Mouse (Mus musculus): ENCODE measurements around the gene Agr3. TPM values are rescaled to one million over a fixed set of nuclear protein-coding genes. Genes with fewer than 3 reads are reported as not detected.

Agr3 gene
- polyA plus RNA-seq, 1 experiment from 2014 or later = 0.39 TPM

DNA sequence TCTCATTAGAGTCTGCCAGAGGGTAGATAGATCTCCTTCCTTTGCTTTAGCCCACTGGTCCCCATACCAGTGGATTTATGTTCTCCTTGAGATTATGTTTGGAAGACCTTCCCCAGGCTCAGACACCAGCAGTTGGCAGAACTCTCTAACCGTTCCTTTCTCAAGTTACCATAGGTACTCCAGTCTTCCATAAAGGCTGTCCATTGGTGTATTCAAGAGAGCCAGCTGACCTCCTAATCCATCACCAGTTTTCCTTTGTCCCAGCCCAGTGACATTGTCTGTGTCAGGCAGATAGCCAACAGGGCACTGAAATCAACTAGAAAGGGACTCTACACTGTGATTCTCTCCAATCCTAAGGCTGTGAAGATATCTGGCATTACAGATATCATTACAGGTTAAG, 9.0 kb upstream of the Agr3 start:
- no peak overlapping the region for H3K9ac ChIP-seq (ENCODE audit: low read depth, low read length)
- WGBS = 23% methylated on average over 1 of the region's 1 CpGs
- no peak overlapping the region for H3K27ac ChIP-seq (ENCODE audit: low read depth, low read length)
- no peaks in the 10 kb centered on the region for H3K36me3 ChIP-seq (ENCODE audit: control insufficient read depth, insufficient read depth, low read length)
- H3K27me3 ChIP-seq (replicated peaks; ENCODE audit: control insufficient read depth, insufficient read depth, low read length) = no peaks in the 10 kb centered on the region
- H3K4me3 ChIP-seq (ENCODE audit: low read length) = no peak overlapping the region
- H3K4me2 ChIP-seq (ENCODE audit: low read length) = no peak overlapping the region
- ATAC-seq = peak; percentile 89
- H3K9me3 ChIP-seq (ENCODE audit: control insufficient read depth, low read length) = no peaks in the 10 kb centered on the region
- H3K4me1 ChIP-seq (ENCODE audit: control insufficient read depth, insufficient read depth, low read depth, low read length) = no peaks in the 10 kb centered on the region

DNA sequence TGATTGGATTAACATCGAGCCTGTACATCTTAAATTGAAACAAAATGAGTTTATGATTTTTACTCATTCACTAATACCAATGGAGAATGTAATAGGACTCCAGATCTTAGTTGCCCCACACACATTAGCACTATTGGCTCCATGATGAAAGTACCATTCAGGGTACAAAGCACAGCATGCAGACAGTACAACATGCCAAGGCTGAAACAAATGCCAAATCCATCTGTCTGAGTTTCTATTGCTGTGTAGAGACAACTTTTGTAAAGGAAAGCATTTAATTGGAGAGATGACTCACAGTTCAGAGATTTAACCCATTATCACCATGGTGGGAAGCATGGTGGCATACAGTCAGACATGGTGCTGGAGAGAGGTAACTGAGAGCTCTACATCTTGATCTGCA, 7.4 kb upstream of the Agr3 start:
- Histone ChIP-seq H3K27me3 (replicated peaks; ENCODE audit: control insufficient read depth, insufficient read depth, low read length) (no peaks in the 10 kb centered on the region), H3K4me1 (ENCODE audit: control insufficient read depth, insufficient read depth, low read depth, low read length) (no peaks in the 10 kb centered on the region), H3K4me2 (ENCODE audit: low read length) (no peak overlapping the region), H3K4me3 (ENCODE audit: low read length) (no peak overlapping the region), H3K27ac (ENCODE audit: low read depth, low read length) (no peak overlapping the region), H3K9me3 (ENCODE audit: control insufficient read depth, low read length) (no peaks in the 10 kb centered on the region), H3K9ac (ENCODE audit: low read depth, low read length) (no peak overlapping the region), H3K36me3 (ENCODE audit: control insufficient read depth, insufficient read depth, low read length) (no peaks in the 10 kb centered on the region)
- ATAC-seq = peak; percentile 76
- WGBS = 68% methylated on average over 1 of the region's 1 CpGs

DNA sequence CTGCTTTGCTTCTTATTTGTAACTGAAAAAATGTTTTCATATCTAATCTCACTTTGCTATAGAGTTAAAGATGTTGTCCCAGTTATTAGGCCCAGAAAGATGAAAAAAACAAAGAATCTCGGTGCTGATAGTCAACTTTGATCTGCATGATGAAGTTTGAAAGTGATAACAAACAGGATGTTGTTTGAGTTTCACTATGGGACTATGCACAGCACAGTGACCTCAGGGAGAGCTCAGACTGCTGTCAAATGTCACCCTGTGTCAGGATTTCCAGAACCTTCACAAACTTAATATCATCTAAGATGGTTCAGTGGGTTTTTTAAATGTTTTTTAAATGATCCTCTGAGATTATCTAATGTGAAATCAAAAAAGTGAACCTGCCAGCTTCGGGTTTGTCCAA, 2.4 kb downstream of the Agr3 start:
- Histone ChIP-seq H3K9me3 (ENCODE audit: control insufficient read depth, low read length) (no peaks in the 10 kb centered on the region), H3K27ac (ENCODE audit: low read depth, low read length) (no peak overlapping the region), H3K4me1 (ENCODE audit: control insufficient read depth, insufficient read depth, low read depth, low read length) (no peaks in the 10 kb centered on the region), H3K27me3 (replicated peaks; ENCODE audit: control insufficient read depth, insufficient read depth, low read length) (no peaks in the 10 kb centered on the region), H3K4me3 (ENCODE audit: low read length) (no peak overlapping the region), H3K36me3 (ENCODE audit: control insufficient read depth, insufficient read depth, low read length) (no peaks in the 10 kb centered on the region), H3K4me2 (ENCODE audit: low read length) (no peak overlapping the region), H3K9ac (ENCODE audit: low read depth, low read length) (no peak overlapping the region)
- no peak for ATAC-seq
- WGBS = 82% methylated on average over 2 of the region's 2 CpGs

DNA sequence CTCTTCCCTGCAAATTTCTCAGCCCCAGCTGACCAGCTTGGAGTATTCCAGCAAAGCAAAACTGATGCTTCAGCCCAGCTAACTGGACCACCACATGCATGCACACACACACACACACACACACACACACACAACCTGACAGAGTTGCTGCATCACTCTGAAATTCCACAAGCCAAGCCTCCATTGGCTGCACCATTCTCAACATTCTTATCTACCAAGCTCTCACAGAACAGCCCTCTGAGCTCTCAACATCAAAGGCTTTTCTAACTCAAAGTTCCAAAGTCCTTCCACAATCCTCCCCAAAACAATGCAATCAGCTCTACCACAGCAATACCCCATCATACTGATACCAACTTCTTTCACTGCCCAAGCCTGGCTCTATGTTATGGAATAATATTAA, 7.4 kb downstream of the Agr3 start:
- Histone ChIP-seq H3K36me3 (ENCODE audit: control insufficient read depth, insufficient read depth, low read length) (no peaks in the 10 kb centered on the region), H3K4me1 (ENCODE audit: control insufficient read depth, insufficient read depth, low read depth, low read length) (no peaks in the 10 kb centered on the region), H3K4me2 (ENCODE audit: low read length) (no peak overlapping the region), H3K27ac (ENCODE audit: low read depth, low read length) (no peak overlapping the region), H3K9ac (ENCODE audit: low read depth, low read length) (no peak overlapping the region), H3K27me3 (replicated peaks; ENCODE audit: control insufficient read depth, insufficient read depth, low read length) (no peaks in the 10 kb centered on the region), H3K4me3 (ENCODE audit: low read length) (no peak overlapping the region), H3K9me3 (ENCODE audit: control insufficient read depth, low read length) (no peaks in the 10 kb centered on the region)
- ATAC-seq = no peak

DNA sequence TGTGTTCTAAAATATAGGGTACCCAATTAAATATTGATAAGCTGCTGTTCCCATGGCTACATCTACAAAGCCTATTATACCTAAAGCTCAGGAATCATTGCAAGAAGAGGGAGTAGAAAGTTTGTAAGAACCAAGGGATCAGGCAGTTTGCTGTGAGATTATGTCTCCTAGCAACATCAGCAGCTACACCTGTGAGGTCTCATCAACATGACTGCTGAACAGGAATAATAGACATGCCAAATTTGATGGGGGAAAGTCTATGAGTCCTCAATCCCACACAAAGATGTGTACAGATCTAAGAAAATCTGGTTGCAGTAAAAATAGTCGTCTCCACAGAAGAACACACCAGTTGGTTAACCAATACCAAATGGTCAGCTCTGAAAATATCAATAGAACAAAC, 26.3 kb downstream of the Agr3 start:
- Histone ChIP-seq H3K4me2 (ENCODE audit: low read length) (no peak overlapping the region), H3K9ac (ENCODE audit: low read depth, low read length) (no peak overlapping the region), H3K27ac (ENCODE audit: low read depth, low read length) (no peak overlapping the region), H3K4me1 (ENCODE audit: control insufficient read depth, insufficient read depth, low read depth, low read length) (no peaks in the 10 kb centered on the region), H3K4me3 (ENCODE audit: low read length) (no peak overlapping the region), H3K27me3 (replicated peaks; ENCODE audit: control insufficient read depth, insufficient read depth, low read length) (no peaks in the 10 kb centered on the region), H3K36me3 (ENCODE audit: control insufficient read depth, insufficient read depth, low read length) (no peaks in the 10 kb centered on the region), H3K9me3 (ENCODE audit: control insufficient read depth, low read length) (no peaks in the 10 kb centered on the region)
- WGBS = 74% methylated on average over 1 of the region's 1 CpGs
- no peak for ATAC-seq

GRCm38 (mm10) chr12:35957235-35957634, 31.8 kb downstream of the Agr3 start:
- no peak for ATAC-seq
- H3K9me3 ChIP-seq (ENCODE audit: control insufficient read depth, low read length) = no peaks in the 10 kb centered on the region
- no peaks in the 10 kb centered on the region for H3K4me1 ChIP-seq (ENCODE audit: control insufficient read depth, insufficient read depth, low read depth, low read length)
- no peak overlapping the region for H3K4me3 ChIP-seq (ENCODE audit: low read length)
- H3K27me3 ChIP-seq (replicated peaks; ENCODE audit: control insufficient read depth, insufficient read depth, low read length) = no peaks in the 10 kb centered on the region
- no peaks in the 10 kb centered on the region for H3K36me3 ChIP-seq (ENCODE audit: control insufficient read depth, insufficient read depth, low read length)
- 85% methylated on average over 2 of the region's 2 CpGs for WGBS
- no peak overlapping the region for H3K9ac ChIP-seq (ENCODE audit: low read depth, low read length)
- no peak overlapping the region for H3K4me2 ChIP-seq (ENCODE audit: low read length)
- no peak overlapping the region for H3K27ac ChIP-seq (ENCODE audit: low read depth, low read length)

DNA sequence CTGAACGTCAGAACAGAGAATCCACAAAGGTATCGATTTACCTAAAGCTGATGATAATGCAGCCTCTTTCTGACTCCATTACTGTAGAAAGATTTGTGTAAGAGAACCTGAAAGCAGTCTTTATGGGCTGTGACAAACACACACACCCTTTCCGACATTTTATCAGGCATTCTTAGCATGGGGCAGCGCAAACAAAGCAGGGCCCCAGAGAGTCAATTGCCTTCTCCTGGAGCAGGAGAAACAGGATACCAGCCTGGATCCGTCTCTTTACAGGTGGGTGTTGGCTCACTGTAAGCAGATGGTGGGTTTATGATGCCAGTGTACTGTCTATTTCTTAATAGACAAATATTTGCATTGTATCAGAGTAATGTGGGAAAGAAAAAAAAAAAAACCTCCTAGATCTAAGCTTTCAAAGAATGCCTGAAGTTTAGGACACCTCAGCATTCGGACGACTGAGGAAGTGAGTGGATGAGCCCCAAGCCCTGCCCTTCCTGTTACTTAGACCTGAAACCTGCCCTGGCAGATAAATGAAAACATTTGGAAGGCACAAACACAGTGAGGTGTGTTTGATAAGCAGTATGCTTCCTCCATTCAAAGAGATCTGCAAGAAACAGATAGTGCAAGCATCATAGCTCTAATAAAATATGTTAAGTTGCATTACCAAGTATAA, 40.8 kb downstream of the Agr3 start:
- H3K4me1 ChIP-seq (ENCODE audit: control insufficient read depth, insufficient read depth, low read depth, low read length) = no peaks in the 10 kb centered on the region
- no peaks in the 10 kb centered on the region for H3K9me3 ChIP-seq (ENCODE audit: control insufficient read depth, low read length)
- H3K36me3 ChIP-seq (ENCODE audit: control insufficient read depth, insufficient read depth, low read length) = no peaks in the 10 kb centered on the region
- no peaks in the 10 kb centered on the region for H3K27me3 ChIP-seq (replicated peaks; ENCODE audit: control insufficient read depth, insufficient read depth, low read length)
- no peak for ATAC-seq
- no peak overlapping the region for H3K27ac ChIP-seq (ENCODE audit: low read depth, low read length)
- no peak overlapping the region for H3K9ac ChIP-seq (ENCODE audit: low read depth, low read length)
- 67% methylated on average over 7 of the region's 7 CpGs for WGBS
- no peak overlapping the region for H3K4me2 ChIP-seq (ENCODE audit: low read length)
- no peak overlapping the region for H3K4me3 ChIP-seq (ENCODE audit: low read length)

- Histone ChIP-seq H3K9me3 (ENCODE audit: control insufficient read depth, low read length) (no peaks in the 10 kb centered on the region), H3K4me2 (ENCODE audit: low read length) (no peak overlapping the region), H3K27ac (ENCODE audit: low read depth, low read length) (no peak overlapping the region), H3K36me3 (ENCODE audit: control insufficient read depth, insufficient read depth, low read length) (no peaks in the 10 kb centered on the region), H3K4me1 (ENCODE audit: control insufficient read depth, insufficient read depth, low read depth, low read length) (no peaks in the 10 kb centered on the region), H3K4me3 (ENCODE audit: low read length) (no peak overlapping the region), H3K27me3 (replicated peaks; ENCODE audit: control insufficient read depth, insufficient read depth, low read length) (no peaks in the 10 kb centered on the region), H3K9ac (ENCODE audit: low read depth, low read length) (no peak overlapping the region)
- no peak for ATAC-seq
- WGBS = 83% methylated on average over 7 of the region's 7 CpGs
Measured at GRCm38 (mm10) chr12:35966768-35967141, 41.3 kb downstream of the Agr3 start.

DNA sequence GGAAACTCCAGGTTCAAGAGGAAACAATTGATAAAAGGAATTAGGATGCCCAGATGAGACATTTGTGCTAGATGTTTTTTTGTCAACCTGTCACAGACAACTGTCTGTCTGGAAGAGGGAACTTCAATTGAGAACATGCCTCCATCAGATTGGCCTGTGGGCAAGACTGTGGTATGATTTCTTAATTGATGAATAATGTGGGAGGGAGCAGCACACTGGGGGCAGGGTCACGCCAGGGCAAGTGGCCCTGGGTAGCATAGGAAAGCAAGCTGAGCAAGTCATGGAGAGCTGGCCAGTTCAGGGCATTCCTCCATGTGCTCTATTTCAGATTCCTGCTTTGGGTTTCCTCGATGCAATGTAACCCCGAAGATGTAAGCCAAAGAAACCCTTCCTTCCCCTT, 50.5 kb downstream of the Agr3 start:
- H3K4me3 ChIP-seq (ENCODE audit: low read length) = no peak overlapping the region
- no peaks in the 10 kb centered on the region for H3K9me3 ChIP-seq (ENCODE audit: control insufficient read depth, low read length)
- 88% methylated on average over 3 of the region's 3 CpGs for WGBS
- no peak overlapping the region for H3K27ac ChIP-seq (ENCODE audit: low read depth, low read length)
- no peak for ATAC-seq
- H3K4me2 ChIP-seq (ENCODE audit: low read length) = no peak overlapping the region
- no peaks in the 10 kb centered on the region for H3K27me3 ChIP-seq (replicated peaks; ENCODE audit: control insufficient read depth, insufficient read depth, low read length)
- peaks cover 3% of the 10 kb centered on the region; the same call in 1 of the 2 replicates for H3K4me1 ChIP-seq (ENCODE audit: control insufficient read depth, insufficient read depth, low read depth, low read length)
- H3K36me3 ChIP-seq (ENCODE audit: control insufficient read depth, insufficient read depth, low read length) = no peaks in the 10 kb centered on the region
- no peak overlapping the region for H3K9ac ChIP-seq (ENCODE audit: low read depth, low read length)

All from hindbrain, embryonic 16.5 days (tissue).